Mouse (Mus musculus) midbrain, embryonic 14.5 days (tissue): Measurements from ENCODE around the gene Slc4a8. TPM values are rescaled to one million over a fixed set of nuclear protein-coding genes. Genes with fewer than 3 reads are reported as not detected.

Source experiments
- ATAC-seq: fragments of 200-750 bp; cut with Nextera tagmentation; 2 replicates; pipeline ENCODE4 v1.8.0; 2017; ENCODE audit warnings: moderate number of reproducible peaks, moderate library complexity; ENCODE audit not compliant: low FRiP score, low TSS enrichment
- DNase-seq: peaks from one replicate; pipeline ENCODE4 v3.0.0-alpha.2; 2015
- H3K27ac ChIP-seq: fragments of 300-500 bp; sonication (generic); replicated peaks from 2 replicates; pipeline ENCODE4 v1.5.1; 2014; ENCODE audit warnings: mild to moderate bottlenecking, low read depth, low read length, moderate library complexity
- H3K27me3 ChIP-seq: fragments of 300-500 bp; sonication (generic); 2 replicates; pipeline ENCODE4 v1.6.1; 2014; ENCODE audit warnings: low read length, control low read depth, mixed read lengths; ENCODE audit not compliant: control insufficient read depth, insufficient read depth
- H3K36me3 ChIP-seq: fragments of 300-500 bp; sonication (generic); 2 replicates; pipeline ENCODE4 v1.6.1; 2014; ENCODE audit warnings: low read length, control low read depth; ENCODE audit not compliant: control insufficient read depth, insufficient read depth
- H3K4me1 ChIP-seq: fragments of 300-500 bp; sonication (generic); 2 replicates; pipeline ENCODE4 v1.6.1; 2014; ENCODE audit warnings: mild to moderate bottlenecking, antibody characterized with exemption, low read length, control low read depth; ENCODE audit not compliant: control insufficient read depth, insufficient read depth
- H3K4me2 ChIP-seq: fragments of 300-500 bp; sonication (generic); 2 replicates; pipeline ENCODE4 v1.6.1; 2014; ENCODE audit warnings: mild to moderate bottlenecking, low read length, moderate library complexity
- H3K4me3 ChIP-seq: fragments of 300-500 bp; sonication (generic); replicated peaks from 2 replicates; pipeline ENCODE4 v1.5.1; 2014; ENCODE audit warnings: low read depth, low read length
- H3K9ac ChIP-seq: fragments of 300-500 bp; sonication (generic); replicated peaks from 2 replicates; pipeline ENCODE4 v1.6.1; 2014; ENCODE audit warnings: mild to moderate bottlenecking, low read length, moderate library complexity
- H3K9me3 ChIP-seq: fragments of 300-500 bp; sonication (generic); 2 replicates; pipeline ENCODE4 v1.6.1; 2016; ENCODE audit warnings: low read length, control low read depth, mixed read lengths; ENCODE audit not compliant: control insufficient read depth
- WGBS: fragments of 180-500 bp; shearing (Covaris S2); extraction: QIAGEN DNeasy Blood & Tissue Kit; methylation state at CpG from one replicate; pipeline ENCODE4 v1.1.7; 2014; 5-methylcytosine and 5-hydroxymethylcytosine counted together
- polyA plus RNA-seq: library from polyadenylated mRNA; unstranded; fragments of >200 nt; fragmentation: Nextera tagmentation; extraction: Ambion mirVana; gene quantifications from 2 replicates; pipeline ENCODE4 v1.2.1, GENCODE M21; 2014

The Slc4a8 gene
- polyA plus RNA-seq: 24.2 and 32.3 TPM in 2 replicates

GRCm38 (mm10) chr15:100761419-100762185 is at the start of gene Slc4a8:
TSS of gene Slc4a8 (plus strand) at chr15:100761747.
- 0 out of 2 replicates have a peak, but pooled peaks cover 5% of the 10 kb centered on the region for H3K36me3 ChIP-seq
- ATAC-seq: peak; percentile 95
- peak within 1 kb of the TSS; percentile 85 for H3K4me3 ChIP-seq
- no peaks in the 10 kb centered on the region for H3K27me3 ChIP-seq
- peak within 1 kb of the TSS; percentile 80 for H3K9ac ChIP-seq
- no peaks in the 10 kb centered on the region for H3K9me3 ChIP-seq
- H3K27ac ChIP-seq: peak within 1 kb of the TSS; percentile 93
- peak within 1 kb of the TSS; percentile 73 for H3K4me2 ChIP-seq
- under 1% methylated on average over 64 of the region's 64 CpGs for WGBS
- DNase-seq: peak; percentile 97
- H3K4me1 ChIP-seq: peaks cover 24% of the 10 kb centered on the region; the same call in 1 of the 2 replicates

GRCm38 (mm10) chr15:100714470-100714869 is 47.1 kb upstream of the Slc4a8 start:
- Histone ChIP-seq H3K4me2 (no peak overlapping the region), H3K4me1 (no peaks in the 10 kb centered on the region), H3K27ac (no peak overlapping the region), H3K27me3 (no peaks in the 10 kb centered on the region), H3K9ac (no peak overlapping the region), H3K9me3 (no peaks in the 10 kb centered on the region), H3K36me3 (no peaks in the 10 kb centered on the region), H3K4me3 (no peak overlapping the region)
- WGBS: 90% methylated on average over 8 of the region's 8 CpGs
- DNase-seq (no peak), ATAC-seq (no peak)

GRCm38 (mm10) chr15:100715399-100715993 is 46.1 kb upstream of the Slc4a8 start:
- no peaks in the 10 kb centered on the region for H3K27me3 ChIP-seq
- no peaks in the 10 kb centered on the region for H3K36me3 ChIP-seq
- no peak overlapping the region for H3K9ac ChIP-seq
- ATAC-seq: no peak
- no peak overlapping the region for H3K4me2 ChIP-seq
- no peak overlapping the region for H3K27ac ChIP-seq
- H3K4me1 ChIP-seq: no peaks in the 10 kb centered on the region
- H3K9me3 ChIP-seq: no peaks in the 10 kb centered on the region
- 36% methylated on average over 9 of the region's 9 CpGs for WGBS
- no peak overlapping the region for H3K4me3 ChIP-seq
- no peak for DNase-seq

- Histone ChIP-seq H3K36me3 (no peaks in the 10 kb centered on the region), H3K27ac (no peak overlapping the region), H3K9me3 (no peaks in the 10 kb centered on the region), H3K4me3 (no peak overlapping the region), H3K4me2 (no peak overlapping the region), H3K9ac (no peak overlapping the region), H3K4me1 (no peaks in the 10 kb centered on the region), H3K27me3 (no peaks in the 10 kb centered on the region)
- DNase-seq: no peak
- 85% methylated on average over 6 of the region's 6 CpGs for WGBS
- ATAC-seq: no peak
Observed at GRCm38 (mm10) chr15:100717933-100718332, 43.6 kb upstream of the Slc4a8 start.

- Histone ChIP-seq H3K4me2 (no peak overlapping the region), H3K9ac (no peak overlapping the region), H3K4me3 (no peak overlapping the region), H3K27ac (no peak overlapping the region), H3K36me3 (no peaks in the 10 kb centered on the region), H3K4me1 (no peaks in the 10 kb centered on the region), H3K27me3 (no peaks in the 10 kb centered on the region), H3K9me3 (no peaks in the 10 kb centered on the region)
- ATAC-seq (no peak), DNase-seq (no peak)
- WGBS: 82% methylated on average over 11 of the region's 11 CpGs
Observed at GRCm38 (mm10) chr15:100718572-100718971, 43.0 kb upstream of the Slc4a8 start.

GRCm38 (mm10) chr15:100719217-100719616 is 42.3 kb upstream of the Slc4a8 start:
- no peak for ATAC-seq
- H3K9ac ChIP-seq: no peak overlapping the region
- H3K36me3 ChIP-seq: no peaks in the 10 kb centered on the region
- H3K4me2 ChIP-seq: no peak overlapping the region
- H3K27me3 ChIP-seq: no peaks in the 10 kb centered on the region
- H3K9me3 ChIP-seq: no peaks in the 10 kb centered on the region
- 97% methylated on average over 5 of the region's 5 CpGs for WGBS
- H3K4me3 ChIP-seq: no peak overlapping the region
- no peaks in the 10 kb centered on the region for H3K4me1 ChIP-seq
- H3K27ac ChIP-seq: no peak overlapping the region
- no peak for DNase-seq

GRCm38 (mm10) chr15:100720066-100720465 is 41.5 kb upstream of the Slc4a8 start:
- Histone ChIP-seq H3K27ac (no peak overlapping the region), H3K36me3 (no peaks in the 10 kb centered on the region), H3K9me3 (no peaks in the 10 kb centered on the region), H3K4me2 (no peak overlapping the region), H3K9ac (no peak overlapping the region), H3K4me3 (no peak overlapping the region), H3K4me1 (no peaks in the 10 kb centered on the region), H3K27me3 (no peaks in the 10 kb centered on the region)
- 91% methylated on average over 10 of the region's 10 CpGs for WGBS
- DNase-seq (no peak), ATAC-seq (no peak)

- no peak overlapping the region for H3K9ac ChIP-seq
- no peak overlapping the region for H3K27ac ChIP-seq
- H3K4me2 ChIP-seq: no peak overlapping the region
- WGBS: 90% methylated on average over 5 of the region's 5 CpGs
- H3K9me3 ChIP-seq: no peaks in the 10 kb centered on the region
- DNase-seq (no peak), ATAC-seq (no peak)
- no peaks in the 10 kb centered on the region for H3K36me3 ChIP-seq
- no peaks in the 10 kb centered on the region for H3K27me3 ChIP-seq
- H3K4me3 ChIP-seq: no peak overlapping the region
- H3K4me1 ChIP-seq: no peaks in the 10 kb centered on the region
Observed at GRCm38 (mm10) chr15:100721445-100721844, 40.1 kb upstream of the Slc4a8 start.

GRCm38 (mm10) chr15:100722026-100722425 is 39.5 kb upstream of the Slc4a8 start:
- 66% methylated on average over 4 of the region's 4 CpGs for WGBS
- H3K27me3 ChIP-seq: peaks cover 1% of the 10 kb centered on the region; the same call in 1 of the 2 replicates
- ATAC-seq (no peak), DNase-seq (no peak)
- no peak overlapping the region for H3K27ac ChIP-seq
- H3K36me3 ChIP-seq: no peaks in the 10 kb centered on the region
- no peak overlapping the region for H3K4me2 ChIP-seq
- H3K4me3 ChIP-seq: no peak overlapping the region
- H3K9ac ChIP-seq: no peak overlapping the region
- no peaks in the 10 kb centered on the region for H3K4me1 ChIP-seq
- no peaks in the 10 kb centered on the region for H3K9me3 ChIP-seq
